Comparison of ENCODE assay signal across 11 mouse cellular contexts in the genomic region with DNA sequence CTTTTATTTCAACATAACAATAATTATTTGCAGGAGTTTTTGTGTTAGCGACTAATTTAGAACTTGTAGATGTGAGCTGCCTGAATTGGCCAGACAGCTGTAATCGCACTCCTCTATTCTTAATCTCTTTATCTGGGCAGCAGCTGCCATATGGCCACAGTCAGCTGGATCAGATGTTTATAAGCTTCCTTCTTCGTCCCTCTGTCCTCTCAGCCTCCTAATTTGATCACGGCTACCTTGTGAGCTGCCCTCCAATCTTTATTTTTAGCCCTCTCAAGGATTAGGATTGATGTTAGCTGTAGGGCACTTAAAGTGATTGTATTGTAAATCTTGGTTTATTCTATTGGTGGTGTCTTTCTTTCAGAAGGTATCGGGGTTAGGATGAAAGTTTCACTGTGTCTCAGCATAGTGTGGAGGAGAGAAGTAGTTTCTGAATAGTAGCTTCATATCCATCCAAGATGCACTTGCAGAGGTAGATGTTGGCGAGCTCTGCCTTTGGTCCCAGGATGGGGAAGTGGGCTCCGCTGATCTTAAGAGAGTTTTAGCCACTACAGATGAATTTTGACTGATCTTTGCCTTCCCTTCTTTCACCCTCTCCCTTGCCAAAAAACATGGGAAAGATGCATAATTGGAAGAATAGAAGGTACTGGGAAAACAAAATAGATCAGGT. TPM values are rescaled to one million over a fixed set of nuclear protein-coding genes. Genes with fewer than 3 reads are reported as not detected.
DNase-seq lines count a peak whose midpoint lies in the region; ATAC-seq and TF ChIP-seq lines count a peak whose summit lies in the region.
"Had no signal": no experiment of that assay in that cellular context is flagged by ENCODE, and none has a peak within 500 bp of the region (broad histone marks: within the 10 kb centered on the region; RNA-seq: fewer than 3 reads in every experiment).

No protein-coding gene starts in this region.

- H3K9ac ChIP-seq in heart, embryonic 13.5 days = peak overlapping the region; percentile 34; the same call in 1 of the 2 replicates
- H3K9ac ChIP-seq in forebrain, postnatal 0 days = peak overlapping the region; percentile 80

- H3K9me3 ChIP-seq in heart, embryonic 13.5 days = no peaks in the 10 kb centered on the region
- no peaks in the 10 kb centered on the region for H3K9me3 ChIP-seq in forebrain, postnatal 0 days (ENCODE audit: low read length)

- TF ChIP-seq POLR2A in myocyte (IDR thresholded peaks at IDR 0.05; ENCODE audit: insufficient read length, low read depth) = no peak

- no peak overlapping the region for H3K27ac ChIP-seq in heart, embryonic 13.5 days (replicated peaks)
- peak overlapping the region; percentile 97 for H3K27ac ChIP-seq in forebrain, postnatal 0 days (ENCODE audit: low read depth, low read length)
- H3K27ac ChIP-seq: kidney, postnatal 0 days had no signal

- no peak for ATAC-seq in heart, embryonic 13.5 days (ENCODE audit: extremely low read depth, insufficient number of reproducible peaks, low FRiP score, low TSS enrichment)
- no peak for ATAC-seq in forebrain, postnatal 0 days

- peaks cover 24% of the 10 kb centered on the region for H3K36me3 ChIP-seq in heart, embryonic 13.5 days
- peaks cover 11% of the 10 kb centered on the region for H3K36me3 ChIP-seq in forebrain, postnatal 0 days (ENCODE audit: insufficient read depth)
- peaks cover 26% of the 10 kb centered on the region for H3K36me3 ChIP-seq in myocyte (ENCODE audit: control insufficient read depth, insufficient read depth)

- no peaks in the 10 kb centered on the region for H3K27me3 ChIP-seq in heart, embryonic 13.5 days (replicated peaks)
- H3K27me3 ChIP-seq in forebrain, postnatal 0 days (ENCODE audit: insufficient read depth, low read length) = no peaks in the 10 kb centered on the region
- no peaks in the 10 kb centered on the region for H3K27me3 ChIP-seq in myocyte (ENCODE audit: control insufficient read depth, insufficient read depth, insufficient read length)

- peaks cover 46% of the 10 kb centered on the region for H3K4me1 ChIP-seq in heart, embryonic 13.5 days
- no peaks in the 10 kb centered on the region for H3K4me1 ChIP-seq in forebrain, postnatal 0 days (ENCODE audit: insufficient read depth)

- WGBS in heart, embryonic 13.5 days = 43% methylated on average over 7 of the region's 7 CpGs
- WGBS in forebrain, postnatal 0 days = 20% methylated on average over 7 of the region's 7 CpGs

- no peak overlapping the region for H3ac ChIP-seq in myocyte (ENCODE audit: control insufficient read depth, insufficient read length)

- peak overlapping the region; percentile 87 for H3K4me2 ChIP-seq in heart, embryonic 13.5 days
- peak overlapping the region; percentile 57 for H3K4me2 ChIP-seq in forebrain, postnatal 0 days (ENCODE audit: low read depth)
- H3K4me2 ChIP-seq in myocyte (ENCODE audit: low read depth) = peak overlapping the region; percentile 64

- H3K79me2 ChIP-seq in myocyte (ENCODE audit: control insufficient read depth, insufficient read depth) = peaks cover 73% of the 10 kb centered on the region

- no peak for TF ChIP-seq CTCF in forebrain, postnatal 0 days (IDR thresholded peaks at IDR 0.05; ENCODE audit: low read depth)

- DNase-seq in heart, adult 18-20 months = no peak
- DNase-seq in brain, adult 2 months (ENCODE audit: low read depth, low spot score) = peak; percentile 38
- DNase-seq in forebrain, postnatal 0 days = peak; percentile 49
- no peak for DNase-seq in layer of hippocampus, adult 11-12 months (ENCODE audit: low spot score)
- no peak for DNase-seq in urinary bladder, postnatal 25 days (ENCODE audit: low spot score)
- DNase-seq in left cerebral cortex, adult 8-10 months (ENCODE audit: low spot score in 2 of 2) = no peak
- DNase-seq: adrenal gland, postnatal 14 days; lung, postnatal 36 days had no signal

- H3K4me3 ChIP-seq in heart, embryonic 13.5 days = no peak overlapping the region
- H3K4me3 ChIP-seq in forebrain, postnatal 0 days (ENCODE audit: low read depth, low read length) = peak overlapping the region; percentile 81
- peak overlapping the region; percentile 85 for H3K4me3 ChIP-seq in myocyte

TF ChIP-seq in myocyte, 11 proteins besides CTCF, POLR2A, EP300 and RAD21:
- no peak for TF ChIP-seq REST (IDR thresholded peaks at IDR 0.05; ENCODE audit: insufficient read depth, insufficient read length)
- no peak for TF ChIP-seq SRF (IDR thresholded peaks at IDR 0.05; ENCODE audit: control insufficient read depth, insufficient read length, low read depth)
- peak; percentile 79 to 89 (median 86) for TF ChIP-seq MYOD1 (IDR thresholded peaks at IDR 0.05; ENCODE audit: control insufficient read depth in 1 of 3, insufficient read length in 2 of 3, low read depth in 2 of 3)
- TF ChIP-seq TCF3 (IDR thresholded peaks at IDR 0.05; ENCODE audit: insufficient read length, low read depth) = peak; percentile 54
- TF ChIP-seq MYOG (IDR thresholded peaks at IDR 0.05; ENCODE audit: control insufficient read depth in 1 of 3, insufficient read depth in 1 of 3, insufficient read length in 2 of 3, low read depth in 2 of 3) = peak in 2 of 3 experiments; percentile 75 to 97
- peak; percentile 72 for TF ChIP-seq TCF12 (IDR thresholded peaks at IDR 0.05; ENCODE audit: insufficient read depth, poor library complexity, severe bottlenecking)

RNA-seq across cellular contexts. Expression of gene Zbtb18, which starts 3.4 kb away (rescaled TPM):
- 1.0 and 2.0 TPM in 2 replicates for polyA plus RNA-seq in heart, embryonic 13.5 days (2015; fragmentation: Nextera tagmentation; extraction: Ambion mirVana)
- total RNA-seq in heart, adult 18-20 months (2021) = 10 to 100 TPM; 42.2 to 49.5 TPM
- total RNA-seq in forebrain, postnatal 0 days (2014; rRNA removed) = 301 and 445 TPM in 2 replicates
- polyA plus RNA-seq in forebrain, postnatal 0 days (2015; fragmentation: Nextera tagmentation; extraction: Ambion mirVana) = 88.6 and 138 TPM in 2 replicates
- 54.3 TPM for polyA plus RNA-seq in myocyte (2012; fragmentation: generic; extraction: Trizol)
- total RNA-seq in left cerebral cortex, adult 8-10 months (2022) = 100 to 1,000 TPM; 279 to 374 (median 318) TPM

Comparison
In these comparisons a context has a peak if more than half of its experiments do, and no peak if none do; other contexts are left out.
1. DNase-seq: peak in brain, adult 2 months (single experiment) and forebrain, postnatal 0 days (single experiment); none in heart, adult 18-20 months (0 of 2), layer of hippocampus, adult 11-12 months (single experiment), urinary bladder, postnatal 25 days (single experiment) and left cerebral cortex, adult 8-10 months (0 of 2).
2. Peak in every context shown above with its lines, with median percentiles within 50 percentile points of each other: H3K4me2 ChIP-seq.